Mouse (Mus musculus) urinary bladder, postnatal 25 days (tissue): ENCODE data around the gene Fance.

Source experiments
- DNase-seq: peaks from one replicate; pipeline ENCODE4 v3.0.0; 2022; ENCODE audit warnings: low spot score

Fance gene

GRCm38 (mm10) chr17:28313212-28313879 lies at the start of gene Fance:
Gene Fance (plus strand): TSS chr17:28313519.
- DNase-seq, result peak; percentile 88

- no peak for DNase-seq
Measured at GRCm38 (mm10) chr17:28267251-28267650, 46.1 kb upstream of the Fance start.

- DNase-seq, result no peak
Measured at GRCm38 (mm10) chr17:28270165-28270564, 43.2 kb upstream of the Fance start.

DNA sequence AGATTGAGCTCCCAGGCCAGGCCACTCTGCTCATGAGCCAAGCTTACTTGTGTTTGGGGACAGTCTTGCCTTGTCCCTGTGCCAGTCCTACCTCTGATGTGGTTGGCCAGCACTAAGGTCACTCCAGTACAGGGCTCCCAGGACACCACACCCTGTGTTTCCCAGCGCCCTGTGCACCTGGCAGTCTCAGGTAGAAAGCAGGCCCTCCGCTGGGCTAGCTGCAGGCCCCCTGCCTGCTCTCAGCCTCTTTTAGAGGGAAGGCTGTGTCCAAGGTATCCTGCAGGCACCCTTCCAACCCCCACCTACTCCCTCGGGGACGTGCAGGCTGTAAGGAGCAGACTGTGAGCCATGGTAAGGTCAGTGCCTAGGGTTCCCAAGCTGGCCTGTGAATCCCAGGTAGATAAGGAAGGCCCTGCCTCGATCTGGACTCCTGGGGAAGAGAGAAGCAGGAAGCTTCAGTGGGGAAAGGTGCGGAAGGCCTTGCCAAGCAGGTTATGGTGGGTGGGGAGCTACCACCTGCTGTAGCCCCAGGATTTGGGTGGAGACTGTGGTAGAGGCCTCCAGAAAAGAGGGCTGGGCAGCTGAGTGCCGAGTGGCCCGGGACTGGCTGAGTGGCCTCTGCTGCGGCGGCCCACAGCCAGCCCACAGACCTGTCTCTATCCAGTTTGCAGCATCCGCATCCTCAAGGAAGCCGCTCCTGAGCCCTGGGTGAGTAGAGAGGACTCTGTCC lies 41.6 kb upstream of the Fance start:
- DNase-seq, result no peak

- DNase-seq, result no peak
Measured at GRCm38 (mm10) chr17:28272281-28272680, 41.0 kb upstream of the Fance start.

GRCm38 (mm10) chr17:28272837-28273236 lies 40.5 kb upstream of the Fance start:
- DNase-seq, result no peak

GRCm38 (mm10) chr17:28274739-28275138 lies 38.6 kb upstream of the Fance start:
- no peak for DNase-seq

DNA sequence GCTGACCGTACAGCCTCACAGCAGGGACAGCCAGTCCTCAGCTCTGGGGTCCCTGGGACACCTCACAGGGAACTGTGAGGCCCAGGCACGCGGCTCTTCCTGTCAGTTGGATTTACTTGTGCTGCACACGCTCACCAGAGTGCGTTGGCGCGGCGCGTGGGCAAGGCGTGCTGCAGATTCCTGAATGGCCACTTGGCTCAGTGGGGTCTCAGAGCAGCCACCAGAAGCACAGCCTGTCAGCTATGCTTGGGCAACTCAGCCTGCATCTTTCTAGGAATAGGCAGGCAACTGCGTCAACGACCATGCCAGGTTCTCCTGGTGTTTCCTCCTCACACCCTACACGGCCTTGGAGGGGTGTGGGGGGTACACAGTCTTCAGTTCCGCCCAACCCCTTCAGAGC lies 36.1 kb upstream of the Fance start:
- DNase-seq, result no peak

- no peak for DNase-seq
Measured at GRCm38 (mm10) chr17:28277721-28278120, 35.6 kb upstream of the Fance start.

- DNase-seq, result no peak
Measured at GRCm38 (mm10) chr17:28278156-28278555, 35.2 kb upstream of the Fance start.

DNA sequence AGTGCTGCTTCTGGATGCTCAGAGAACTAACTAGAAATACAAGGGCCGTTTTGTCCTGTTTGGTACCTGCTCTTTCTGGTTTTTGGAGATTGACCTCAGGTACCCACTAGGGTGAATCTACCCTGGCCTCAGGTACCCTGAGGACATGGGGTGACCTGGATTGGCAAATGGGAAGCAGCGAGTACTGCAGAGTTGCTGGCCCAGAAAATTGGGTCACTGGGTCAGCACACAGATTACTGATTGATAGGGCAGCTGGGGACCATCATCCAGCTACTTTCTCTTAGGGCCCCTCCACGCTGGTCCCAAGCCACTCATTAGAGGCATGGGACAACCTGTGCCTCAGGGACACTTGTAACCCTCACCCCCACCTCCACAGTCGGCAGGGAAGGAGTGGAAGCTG lies 34.1 kb upstream of the Fance start:
- no peak for DNase-seq

GRCm38 (mm10) chr17:28279780-28280422 lies 33.4 kb upstream of the Fance start:
- DNase-seq, result no peak

GRCm38 (mm10) chr17:28280423-28280800 lies 32.9 kb upstream of the Fance start:
- DNase-seq, result no peak

- DNase-seq, result no peak
Measured at GRCm38 (mm10) chr17:28280831-28281377, 32.4 kb upstream of the Fance start.

GRCm38 (mm10) chr17:28281866-28282441 lies 31.4 kb upstream of the Fance start:
- no peak for DNase-seq

DNA sequence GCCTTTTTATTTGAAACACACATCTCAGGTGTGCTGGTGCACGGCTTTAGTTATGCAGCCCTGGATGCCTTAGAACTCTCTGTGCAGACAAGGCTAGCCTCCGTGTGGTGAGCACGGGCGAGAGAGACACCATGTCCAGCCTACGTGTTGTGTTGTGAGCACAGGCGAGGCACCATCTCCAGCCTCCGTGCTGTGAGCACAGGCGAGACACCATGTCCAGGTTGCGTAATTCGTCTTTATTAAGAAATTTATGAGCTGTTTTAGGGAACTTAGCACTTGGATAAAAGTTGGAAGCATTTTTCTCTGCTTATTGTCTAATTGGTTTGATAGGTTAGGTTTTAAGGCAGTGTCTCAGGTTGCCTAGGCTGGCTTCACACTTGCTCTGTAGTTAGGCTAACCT lies 30.1 kb upstream of the Fance start:
- no peak for DNase-seq

- DNase-seq, result no peak
Measured at GRCm38 (mm10) chr17:28286133-28286532, 27.2 kb upstream of the Fance start.

DNA sequence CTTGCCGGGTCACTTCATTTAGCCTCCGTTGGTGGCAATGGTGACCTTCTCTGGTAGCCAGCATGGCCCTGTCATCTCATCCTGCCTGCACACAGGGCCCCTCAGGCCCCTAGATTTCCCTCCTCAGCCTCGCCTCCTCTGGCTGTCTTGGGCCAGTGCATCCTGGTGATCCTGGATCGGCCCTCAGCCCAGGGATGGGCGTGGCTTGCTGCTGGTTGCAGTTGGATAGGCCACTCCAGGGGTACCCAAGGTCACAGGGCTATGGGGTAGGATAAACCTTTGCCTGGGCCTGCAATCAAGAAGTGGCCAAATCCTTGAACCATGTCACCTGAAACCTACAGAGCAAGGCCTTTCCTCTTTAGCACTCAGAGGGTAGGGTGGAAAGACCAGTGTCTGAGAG lies 26.4 kb upstream of the Fance start:
- DNase-seq, result no peak

DNA sequence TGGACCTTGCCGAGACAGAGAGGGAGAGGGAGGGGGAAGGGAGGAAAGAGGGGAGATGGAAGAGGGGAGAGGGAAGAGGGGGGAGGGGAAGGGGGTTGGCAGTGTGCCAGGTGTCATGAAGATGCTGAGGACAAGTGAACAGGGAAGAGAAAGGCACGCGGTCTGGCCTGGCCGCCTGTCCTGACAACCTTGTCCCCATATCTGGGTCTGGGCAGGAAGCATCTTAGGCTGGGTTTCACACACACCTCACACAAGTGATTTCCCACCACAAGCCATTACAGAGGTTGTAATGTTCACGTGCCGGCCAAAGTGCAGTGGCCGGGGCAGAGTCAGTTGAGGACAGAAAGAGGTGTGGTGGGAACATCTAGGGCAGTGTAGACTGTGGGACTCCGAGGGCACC lies 25.7 kb upstream of the Fance start:
- DNase-seq, result no peak

- no peak for DNase-seq
Measured at GRCm38 (mm10) chr17:28287980-28288379, 25.3 kb upstream of the Fance start.

DNA sequence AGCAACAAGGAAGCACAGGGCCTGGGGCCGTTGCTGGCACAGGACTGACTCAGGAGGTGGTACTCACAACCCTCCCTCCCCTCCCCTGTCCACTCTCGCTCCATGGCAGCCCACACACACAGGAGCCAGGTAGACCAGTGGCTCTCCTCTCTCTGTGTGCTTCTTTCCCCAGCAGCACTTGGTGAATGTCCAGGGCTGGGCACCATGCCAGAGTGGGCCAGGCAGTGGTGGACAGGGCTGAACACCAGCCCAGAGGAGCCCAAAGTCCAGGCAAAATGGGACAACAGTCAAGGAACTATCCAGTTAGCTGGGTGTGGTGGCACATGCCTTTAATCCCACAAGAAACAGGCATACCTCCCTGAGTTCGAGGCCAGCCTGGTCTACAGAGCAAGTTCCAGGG lies 23.1 kb upstream of the Fance start:
- peak; percentile 62 for DNase-seq

GRCm38 (mm10) chr17:28290671-28291070 lies 22.6 kb upstream of the Fance start:
- no peak for DNase-seq

- no peak for DNase-seq
Measured at GRCm38 (mm10) chr17:28291346-28291745, 22.0 kb upstream of the Fance start.
